Mouse (Mus musculus) layer of hippocampus, adult 2 months (tissue): ENCODE data around the gene Pnp. TPM values are rescaled to one million over a fixed set of nuclear protein-coding genes. Genes with fewer than 3 reads are reported as not detected.
"Not testable (repeated sequence)": the region's sequence is repeated elsewhere in the genome, so short reads cannot be mapped to it uniquely, and the experiment has no call there.

Source experiments
- DNase-seq, 2 experiments: peaks; one replicate each; pipeline ENCODE4 v3.0.0; 2022; ENCODE audit warnings: low spot score in 2 of 2
- H3K27ac ChIP-seq: fragments of 200-600 bp; 2 replicates; pipeline ENCODE4 v1.8.1; 2022
- H3K4me3 ChIP-seq: fragments of 200-600 bp; 2 replicates; pipeline ENCODE4 v1.8.1; 2022; ENCODE audit warnings: mild to moderate bottlenecking
- CTCF ChIP-seq: fragments of 200-600 bp; conservative IDR thresholded peaks from 2 replicates; pipeline ENCODE4 v1.8.1; 2022; ENCODE audit warnings: antibody characterized with exemption, mild to moderate bottlenecking, moderate library complexity
- total RNA-seq, 2 experiments: library from RNA; stranded (reverse); gene quantifications; 2 replicates each; pipeline ENCODE4 v1.2.3; 2021

Gene Pnp
- total RNA-seq, 2 experiments from 2014 or later: 14.0 to 17.1 TPM

- DNase-seq: peak; percentile 83 to 85
- TF ChIP-seq CTCF: no peak
- H3K4me3 ChIP-seq: peak within 1 kb of the TSS; percentile 68
- peak within 1 kb of the TSS; percentile 87 for H3K27ac ChIP-seq
These were observed 13.2 kb downstream of the Pnp start, which contains the start of gene Gm49342 for GRCm38 (mm10) chr14:50943932-50944667. Gene Gm49342, plus strand, starts transcription at chr14:50944517.

- peak; percentile 66 for TF ChIP-seq CTCF
- Histone ChIP-seq H3K4me3 (peak overlapping the region; percentile 68), H3K27ac (peak overlapping the region; percentile 87)
- not testable (repeated sequence) for DNase-seq
These were observed 13.8 kb downstream of the Pnp start for GRCm38 (mm10) chr14:50944668-50945033.

GRCm38 (mm10) chr14:50945081-50945480 lies 14.2 kb downstream of the Pnp start:
- DNase-seq: not testable (repeated sequence)

GRCm38 (mm10) chr14:50945526-50945925 lies 14.6 kb downstream of the Pnp start:
- peak overlapping the region; percentile 68 for H3K4me3 ChIP-seq
- DNase-seq: not testable (repeated sequence)
- peak overlapping the region; percentile 87; the same call in 1 of the 2 replicates for H3K27ac ChIP-seq

More at GRCm38 (mm10) chr14:50945081-50945480, 14.2 kb downstream of the Pnp start:
- peak overlapping the region; percentile 87 for H3K27ac ChIP-seq
- H3K4me3 ChIP-seq: peak overlapping the region; percentile 68

GRCm38 (mm10) chr14:50955487-50955886 lies 24.6 kb downstream of the Pnp start:
- Histone ChIP-seq H3K4me3 (no peak overlapping the region), H3K27ac (no peak overlapping the region)
- DNase-seq: no peak
- no peak for TF ChIP-seq CTCF

- TF ChIP-seq CTCF: peak; percentile 55
- Histone ChIP-seq H3K4me3 (peak within 1 kb of the TSS; percentile 39), H3K27ac (peak within 1 kb of the TSS; percentile 53; the same call in 1 of the 2 replicates)
- DNase-seq: peak in 1 of 2 experiments; percentile 48
These were observed 25.1 kb downstream of the Pnp start, which contains the start of gene Pnp2 for GRCm38 (mm10) chr14:50955942-50956508. Gene Pnp2, plus strand, starts transcription at chr14:50955992.

- H3K27ac ChIP-seq: peak overlapping the region; percentile 53; the same call in 1 of the 2 replicates
- DNase-seq: not testable (repeated sequence)
- H3K4me3 ChIP-seq: peak overlapping the region; percentile 39; the same call in 1 of the 2 replicates
These were observed 25.8 kb downstream of the Pnp start for GRCm38 (mm10) chr14:50956724-50957123.

GRCm38 (mm10) chr14:50957146-50957545 lies 26.3 kb downstream of the Pnp start:
- not testable (repeated sequence) for DNase-seq, H3K4me3 ChIP-seq, H3K27ac ChIP-seq

- H3K4me3 ChIP-seq, DNase-seq, H3K27ac ChIP-seq: not testable (repeated sequence)
These were observed 27.6 kb downstream of the Pnp start for GRCm38 (mm10) chr14:50958289-50958995.

GRCm38 (mm10) chr14:50968216-50968980 lies 37.5 kb downstream of the Pnp start:
- no peak for TF ChIP-seq CTCF
- no peak for DNase-seq
- H3K27ac ChIP-seq: peak overlapping the region; percentile 73
- H3K4me3 ChIP-seq: no peak overlapping the region

- no peak overlapping the region for H3K4me3 ChIP-seq
- H3K27ac ChIP-seq: peak overlapping the region; percentile 83
- TF ChIP-seq CTCF: no peak
- DNase-seq: no peak
These were observed 38.2 kb downstream of the Pnp start for GRCm38 (mm10) chr14:50969041-50969440.
